Mouse (Mus musculus): Measurements from ENCODE around the gene Shpk. TPM values are rescaled to one million over a fixed set of nuclear protein-coding genes. Genes with fewer than 3 reads are reported as not detected.
A peak's percentile ranks its signal among the peaks of the same experiment; 100 is the strongest.

Gene Shpk
- total RNA-seq, 2 experiments from 2014 or later: 3.1 to 3.2 TPM

GRCm38 (mm10) chr11:73177509-73177875, 21.8 kb upstream of the Shpk start:
- peak overlapping the region; percentile 90 for H3K27ac ChIP-seq
- peak overlapping the region; percentile 89 for H3K4me3 ChIP-seq
- no peak for TF ChIP-seq CTCF (conservative IDR thresholded peaks at IDR 0.05)
- DNase-seq (ENCODE audit: low spot score in 2 of 2): no peak

GRCm38 (mm10) chr11:73177895-73178294, 21.4 kb upstream of the Shpk start:
- no peak for DNase-seq (ENCODE audit: low spot score in 2 of 2)
- 0 out of 2 replicates have a peak, but pooled peaks have one; percentile 11 for TF ChIP-seq CTCF (conservative IDR thresholded peaks at IDR 0.05)
- Histone ChIP-seq H3K4me3 (peak overlapping the region; percentile 89), H3K27ac (peak overlapping the region; percentile 90; the same call in 1 of the 2 replicates)

GRCm38 (mm10) chr11:73185872-73186615, 13.2 kb upstream of the Shpk start:
- no peak for DNase-seq (ENCODE audit: low spot score in 2 of 2)
- TF ChIP-seq CTCF (conservative IDR thresholded peaks at IDR 0.05): no peak
- no peak overlapping the region for H3K4me3 ChIP-seq
- H3K27ac ChIP-seq: no peak overlapping the region

GRCm38 (mm10) chr11:73187231-73187630, 12.0 kb upstream of the Shpk start:
- TF ChIP-seq CTCF (conservative IDR thresholded peaks at IDR 0.05): no peak
- no peak for DNase-seq (ENCODE audit: low spot score in 2 of 2)
- Histone ChIP-seq H3K4me3 (no peak overlapping the region), H3K27ac (no peak overlapping the region)

- no peak for DNase-seq (ENCODE audit: low spot score in 2 of 2)
- H3K27ac ChIP-seq: no peak overlapping the region
These were observed 6.2 kb upstream of the Shpk start for GRCm38 (mm10) chr11:73193047-73193446.

GRCm38 (mm10) chr11:73194444-73194843, 4.8 kb upstream of the Shpk start:
- H3K27ac ChIP-seq: no peak overlapping the region
- TF ChIP-seq CTCF (conservative IDR thresholded peaks at IDR 0.05): no peak
- H3K4me3 ChIP-seq: no peak overlapping the region
- DNase-seq (ENCODE audit: low spot score in 2 of 2): no peak

More at GRCm38 (mm10) chr11:73193047-73193446, 6.2 kb upstream of the Shpk start:
- H3K4me3 ChIP-seq: no peak overlapping the region
- no peak for TF ChIP-seq CTCF (conservative IDR thresholded peaks at IDR 0.05)

- Histone ChIP-seq H3K27ac (peak overlapping the region; percentile 97), H3K4me3 (peak overlapping the region; percentile 94)
- no peak for TF ChIP-seq CTCF (conservative IDR thresholded peaks at IDR 0.05)
- no peak for DNase-seq (ENCODE audit: low spot score in 2 of 2)
These were observed 1.1 kb upstream of the Shpk start for GRCm38 (mm10) chr11:73198190-73198589.

- Histone ChIP-seq H3K4me3 (peak within 1 kb of the TSS; percentile 94), H3K27ac (peak within 1 kb of the TSS; percentile 97)
- peak; percentile 78 to 92 for DNase-seq (ENCODE audit: low spot score in 2 of 2)
- no peak; the same call in 1 of the 2 replicates for TF ChIP-seq CTCF (conservative IDR thresholded peaks at IDR 0.05)
These were observed 544 bp upstream of the Shpk start, which contains the start of gene Ctns for GRCm38 (mm10) chr11:73198603-73199229. TSS of gene Ctns (minus strand) at chr11:73199042.

GRCm38 (mm10) chr11:73199879-73200278, 619 bp downstream of the Shpk start:
- no peak for TF ChIP-seq CTCF (conservative IDR thresholded peaks at IDR 0.05)
- H3K27ac ChIP-seq: peak overlapping the region; percentile 97; the same call in 1 of the 2 replicates
- H3K4me3 ChIP-seq: peak overlapping the region; percentile 94
- no peak for DNase-seq (ENCODE audit: low spot score in 2 of 2)

GRCm38 (mm10) chr11:73201021-73201420, 1.8 kb downstream of the Shpk start:
- TF ChIP-seq CTCF (conservative IDR thresholded peaks at IDR 0.05): no peak
- no peak overlapping the region for H3K4me3 ChIP-seq
- H3K27ac ChIP-seq: no peak overlapping the region
- DNase-seq (ENCODE audit: low spot score in 2 of 2): no peak

- Histone ChIP-seq H3K4me3 (no peak overlapping the region), H3K27ac (no peak overlapping the region)
- DNase-seq (ENCODE audit: low spot score in 2 of 2): no peak
- TF ChIP-seq CTCF (conservative IDR thresholded peaks at IDR 0.05): peak; percentile 55
These were observed 2.3 kb downstream of the Shpk start for GRCm38 (mm10) chr11:73201597-73201996.

GRCm38 (mm10) chr11:73203895-73204294, 4.6 kb downstream of the Shpk start:
- no peak for TF ChIP-seq CTCF (conservative IDR thresholded peaks at IDR 0.05)
- no peak overlapping the region for H3K27ac ChIP-seq
- no peak for DNase-seq (ENCODE audit: low spot score in 2 of 2)
- no peak overlapping the region for H3K4me3 ChIP-seq

GRCm38 (mm10) chr11:73205194-73205593, 5.9 kb downstream of the Shpk start:
- H3K4me3 ChIP-seq: no peak overlapping the region
- no peak for TF ChIP-seq CTCF (conservative IDR thresholded peaks at IDR 0.05)
- no peak for DNase-seq (ENCODE audit: low spot score in 2 of 2)
- no peak overlapping the region for H3K27ac ChIP-seq
